Mouse (Mus musculus) bone marrow, adult 2 months (tissue): Measurements from ENCODE around the gene Plekha4. TPM values are rescaled to one million over a fixed set of nuclear protein-coding genes. Genes with fewer than 3 reads are reported as not detected.

ENCODE experiments used
- H3K27ac ChIP-seq: fragments of 200-500 bp; 2 replicates; pipeline ENCODE4 v1.5.1; 2012; ENCODE audit warnings: low read depth, mild to moderate bottlenecking, control low read depth, inconsistent platforms, low read length; ENCODE audit not compliant: control insufficient read depth, poor library complexity, insufficient read depth
- H3K4me1 ChIP-seq: fragments of 200-500 bp; 2 replicates; pipeline ENCODE4 v1.6.1; 2011; ENCODE audit warnings: low read length; ENCODE audit not compliant: control insufficient read depth, insufficient read depth
- H3K4me3 ChIP-seq: fragments of 200-500 bp; replicated peaks from 2 replicates; pipeline ENCODE3; 2011; ENCODE audit warnings: mild to moderate bottlenecking, low read depth, low read length, control low read depth; ENCODE audit not compliant: control insufficient read depth
- CTCF ChIP-seq: fragments of 200-500 bp; IDR thresholded peaks from 2 replicates; pipeline ENCODE4 v1.5.1; 2011; ENCODE audit warnings: low read length, control low read depth; ENCODE audit not compliant: control insufficient read depth, insufficient read depth
- POLR2A ChIP-seq: fragments of 200-500 bp; IDR thresholded peaks from 2 replicates; pipeline ENCODE4 v1.6.1; 2011; ENCODE audit warnings: low read depth, mild to moderate bottlenecking, control low read depth, low read length, borderline replicate concordance; ENCODE audit not compliant: control insufficient read depth
- WGBS: fragments of 180-500 bp; shearing (Covaris S2); methylation state at CpG from one replicate; pipeline ENCODE4 v1.1.7; 2018; 5-methylcytosine and 5-hydroxymethylcytosine counted together
- polyA plus RNA-seq: library from polyadenylated mRNA; stranded (reverse); fragments of >200 nt; gene quantifications from 2 replicates; pipeline ENCODE4 v1.2.4, GENCODE M21; 2011; ENCODE audit warnings: low replicate concordance; ENCODE audit not compliant: missing spikeins, insufficient read depth, insufficient read length

Plekha4 gene
- polyA plus RNA-seq, 1 experiment: 8.9 TPM

DNA sequence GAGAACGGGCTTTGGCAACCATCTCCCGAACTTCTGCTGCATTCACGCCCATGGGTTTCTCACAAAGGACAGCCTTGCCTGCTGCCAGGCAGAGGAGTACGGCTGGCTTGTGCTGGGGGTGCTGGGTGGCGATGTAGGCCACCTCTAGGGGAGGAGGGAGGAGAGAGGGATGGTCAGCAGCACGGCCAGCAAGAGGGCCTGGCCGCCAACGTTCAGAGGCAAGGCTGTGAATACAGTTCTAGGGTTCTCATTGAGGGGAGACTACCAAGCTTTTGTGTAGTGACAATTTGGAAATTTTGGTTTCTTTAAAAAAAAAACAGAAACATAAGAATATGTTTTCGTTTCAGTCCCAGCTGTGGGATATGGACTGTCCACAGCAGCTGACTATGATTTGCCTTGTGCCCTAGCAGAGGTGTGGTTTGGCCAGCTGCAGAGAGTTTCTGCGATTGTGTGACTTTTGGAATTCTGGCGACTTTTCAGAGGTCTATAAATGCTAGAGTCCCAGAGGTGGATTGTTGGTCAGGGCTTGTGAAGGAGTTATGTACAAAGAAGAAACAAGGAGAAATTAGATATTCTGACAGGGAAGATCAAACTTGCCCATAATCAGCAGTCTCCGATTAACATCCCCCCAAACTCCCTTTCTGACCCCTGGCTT, 39.2 kb upstream of the Plekha4 start, which contains the start of gene Gm45808:
TSS of gene Gm45808 (minus strand) at position 51 of the 655 bp plus-strand sequence.
- Histone ChIP-seq H3K4me3 (no peak within 1 kb of the TSS), H3K4me1 (no peaks in the 10 kb centered on the region; the same call in 1 of the 2 replicates), H3K27ac (no peak within 1 kb of the TSS)
- 84% methylated on average over 12 of the region's 12 CpGs for WGBS
- no peak for TF ChIP-seq CTCF
- no peak for TF ChIP-seq POLR2A

DNA sequence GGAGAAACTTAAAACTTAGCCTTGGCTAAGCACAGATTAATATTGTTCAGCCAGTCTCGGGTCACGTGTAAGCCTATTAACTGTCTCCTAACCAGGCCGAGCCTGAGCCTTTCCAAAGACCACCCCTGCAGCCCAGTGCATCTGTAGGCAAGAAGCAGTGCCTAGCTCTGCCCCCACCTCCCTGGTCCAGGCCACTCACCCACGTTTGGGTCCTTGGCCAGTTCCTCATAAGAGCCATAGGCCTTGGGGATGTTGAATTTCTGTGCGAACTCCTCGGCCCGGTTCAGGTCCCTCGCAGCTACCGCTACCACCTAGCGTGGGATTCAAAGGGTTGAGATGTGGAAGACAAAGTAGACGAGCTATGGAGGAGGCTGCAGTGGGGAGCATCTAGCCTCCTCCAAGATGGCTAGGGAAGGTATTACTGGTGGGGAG, 38.3 kb upstream of the Plekha4 start:
- WGBS: 70% methylated on average over 11 of the region's 11 CpGs
- H3K4me3 ChIP-seq: no peak overlapping the region
- no peak for TF ChIP-seq CTCF
- TF ChIP-seq POLR2A: no peak
- H3K27ac ChIP-seq: no peak overlapping the region
- H3K4me1 ChIP-seq: no peaks in the 10 kb centered on the region; the same call in 1 of the 2 replicates

DNA sequence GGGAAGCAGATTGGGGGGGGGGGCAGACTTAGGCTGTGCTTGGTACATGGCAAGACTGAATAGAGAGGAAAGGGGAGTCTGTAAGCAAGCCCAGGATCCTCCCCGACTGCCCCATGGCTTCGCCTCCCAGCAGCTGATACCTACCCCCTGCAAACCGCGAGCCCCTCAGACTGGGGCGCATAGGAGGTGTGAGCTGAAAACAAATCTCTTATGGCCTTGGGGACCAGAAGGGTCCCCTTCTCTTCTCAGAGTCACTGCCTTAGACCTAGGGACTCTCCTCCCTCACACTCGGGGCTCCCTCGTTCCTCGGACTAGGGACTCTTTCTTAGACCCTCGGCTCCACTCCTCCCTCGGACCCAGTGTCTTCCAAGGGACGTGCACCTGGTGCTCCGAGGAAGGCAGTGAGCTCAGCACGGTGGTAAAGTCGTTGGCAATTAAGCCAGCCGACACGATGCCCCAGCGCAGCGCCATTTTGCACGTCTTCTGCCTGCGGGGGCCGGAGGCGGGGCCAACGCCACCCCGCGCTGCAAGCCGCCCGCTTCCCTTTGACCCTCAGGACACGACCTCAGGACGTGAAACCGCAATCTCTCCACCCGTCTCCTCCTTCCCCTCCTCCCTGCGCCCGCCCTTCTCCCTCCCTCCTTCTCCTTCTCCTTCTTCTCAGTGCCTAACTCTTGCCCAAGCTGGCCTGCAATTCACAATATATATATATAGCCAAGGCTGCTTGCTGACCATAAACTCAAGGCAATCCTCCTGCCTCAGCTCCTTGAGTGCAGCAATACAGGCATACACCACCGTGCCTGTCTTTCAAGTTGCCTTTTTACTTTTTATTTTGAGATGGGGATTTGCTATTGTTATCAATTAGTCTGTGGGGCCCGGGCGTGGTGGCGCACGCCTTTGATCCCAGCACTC, 37.6 kb upstream of the Plekha4 start, which contains the start of gene Dhdh:
TSS of gene Dhdh (minus strand) at position 513 of the 912 bp plus-strand sequence.
- no peaks in the 10 kb centered on the region; the same call in 1 of the 2 replicates for H3K4me1 ChIP-seq
- 6% methylated on average over 38 of the region's 38 CpGs for WGBS
- TF ChIP-seq POLR2A (peak; percentile 65; the same call in 1 of the 2 replicates), CTCF (no peak)
- peak within 1 kb of the TSS; percentile 52 for H3K27ac ChIP-seq
- peak within 1 kb of the TSS; percentile 86 for H3K4me3 ChIP-seq

DNA sequence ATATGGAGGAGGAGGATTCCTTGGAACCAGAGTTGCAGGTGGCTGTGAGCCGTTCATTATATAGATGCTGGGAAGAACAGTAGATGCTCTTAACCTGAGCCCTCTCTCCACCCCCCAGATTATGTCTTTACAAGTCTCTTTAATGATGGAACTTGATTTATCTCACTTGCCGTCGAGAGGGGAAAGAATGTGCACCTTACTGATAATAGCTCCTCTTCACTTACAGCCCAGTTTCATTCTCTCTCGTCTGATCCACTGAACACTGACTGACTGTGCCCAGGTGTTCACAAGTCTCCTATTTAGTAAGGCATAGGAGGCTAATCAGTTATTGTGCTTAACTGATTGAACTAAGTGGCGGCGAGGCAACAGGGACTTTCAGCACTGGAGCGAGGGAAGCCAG, 36.6 kb upstream of the Plekha4 start:
- H3K4me1 ChIP-seq: no peaks in the 10 kb centered on the region; the same call in 1 of the 2 replicates
- TF ChIP-seq CTCF (no peak), POLR2A (no peak)
- no peak overlapping the region for H3K4me3 ChIP-seq
- WGBS: 63% methylated on average over 7 of the region's 7 CpGs
- H3K27ac ChIP-seq: no peak overlapping the region

DNA sequence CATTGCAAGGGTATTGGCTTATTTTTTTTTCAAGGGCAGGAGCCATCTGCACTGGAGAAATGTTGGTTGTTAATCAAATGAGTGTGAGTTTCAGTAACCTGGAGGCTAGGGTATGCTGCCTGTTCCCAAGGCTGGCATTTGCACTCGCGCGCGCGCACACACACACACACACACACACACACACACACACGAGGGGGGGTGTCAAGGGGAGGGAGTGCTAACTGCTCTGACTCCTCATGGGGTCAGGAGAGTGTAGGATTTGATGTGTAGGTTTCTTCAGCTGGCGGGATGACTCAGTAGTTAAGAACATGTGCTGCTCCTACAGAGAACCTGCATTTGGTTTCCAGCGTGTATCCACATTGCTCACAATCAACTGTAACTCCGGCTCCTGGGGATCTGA, 35.3 kb upstream of the Plekha4 start:
- Histone ChIP-seq H3K4me1 (no peaks in the 10 kb centered on the region; the same call in 1 of the 2 replicates), H3K27ac (no peak overlapping the region), H3K4me3 (no peak overlapping the region)
- 53% methylated on average over 9 of the region's 9 CpGs for WGBS
- TF ChIP-seq CTCF (no peak), POLR2A (no peak)

DNA sequence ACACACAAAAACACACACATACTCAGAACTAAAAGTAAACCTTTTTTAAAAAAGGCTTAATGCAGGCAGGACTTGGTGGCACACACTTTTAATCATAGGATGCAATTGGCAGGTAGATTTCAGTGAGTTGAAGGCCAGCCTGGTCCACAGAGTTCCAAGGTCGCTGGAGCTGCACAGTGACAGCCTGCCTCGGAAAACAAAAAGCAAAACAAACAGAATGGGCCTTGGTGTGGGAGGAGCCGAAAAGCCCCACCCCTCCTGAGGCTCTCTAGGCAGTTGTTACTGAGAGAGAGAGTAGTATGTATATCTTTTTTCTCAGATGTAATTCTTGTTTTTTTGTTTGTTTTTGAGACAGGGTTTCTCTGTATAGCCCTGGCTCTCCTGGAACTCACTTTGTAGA, 34.9 kb upstream of the Plekha4 start:
- Histone ChIP-seq H3K4me3 (no peak overlapping the region), H3K27ac (no peak overlapping the region), H3K4me1 (no peaks in the 10 kb centered on the region; the same call in 1 of the 2 replicates)
- TF ChIP-seq CTCF (no peak), POLR2A (no peak)
- WGBS: 7% methylated on average over 3 of the region's 3 CpGs

DNA sequence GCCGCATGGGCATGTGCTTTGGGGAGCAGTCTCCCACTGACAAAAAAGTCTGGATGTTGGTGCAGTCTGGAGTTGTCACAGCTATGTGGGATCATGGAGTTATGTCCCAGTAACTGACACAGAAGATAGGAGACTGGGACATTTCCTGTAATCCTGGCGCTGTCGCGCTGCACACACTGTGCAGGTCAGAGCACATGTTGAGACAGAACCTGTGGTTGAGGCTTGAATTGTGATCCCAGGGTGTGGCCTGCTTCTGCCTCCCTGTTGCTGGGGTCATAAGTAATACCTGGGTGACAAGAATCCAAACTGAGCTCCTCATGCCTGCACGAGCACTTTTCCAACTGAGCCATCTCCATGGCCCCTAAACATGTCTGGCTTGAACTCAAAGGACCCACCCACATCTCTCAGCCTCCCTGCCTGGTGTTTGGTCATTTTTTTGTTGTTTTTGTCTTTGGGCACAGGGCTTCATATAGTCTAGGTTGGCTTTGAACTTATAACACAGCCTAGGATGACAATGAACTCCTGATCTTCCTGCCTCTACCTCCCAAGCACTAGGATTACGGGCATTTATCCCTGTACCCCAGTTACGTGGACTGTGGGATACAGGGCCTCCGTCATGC, 33.8 kb upstream of the Plekha4 start:
- WGBS: 92% methylated on average over 8 of the region's 8 CpGs
- Histone ChIP-seq H3K27ac (no peak overlapping the region), H3K4me3 (no peak overlapping the region), H3K4me1 (no peaks in the 10 kb centered on the region; the same call in 1 of the 2 replicates)
- TF ChIP-seq CTCF (no peak), POLR2A (no peak)

DNA sequence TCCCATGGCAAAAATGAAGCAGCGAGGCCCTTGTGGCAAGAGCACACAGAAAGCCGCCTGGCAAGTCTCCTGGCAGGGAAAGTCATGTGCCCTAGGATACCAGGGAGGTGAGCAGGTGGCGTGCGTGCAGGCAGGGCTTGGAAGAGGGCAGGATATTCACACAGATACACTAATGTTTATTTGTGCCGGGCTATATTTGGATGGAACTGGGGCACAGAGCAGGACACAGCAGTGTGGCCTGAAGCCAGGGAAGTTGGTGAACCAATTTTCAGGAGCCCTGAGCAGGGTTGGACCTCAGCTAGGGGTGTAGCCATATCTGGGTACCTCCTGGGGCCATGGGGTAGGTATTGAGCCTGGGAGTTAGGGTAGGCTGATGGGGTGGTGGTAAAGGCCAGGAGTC, 33.2 kb upstream of the Plekha4 start:
- 89% methylated on average over 5 of the region's 5 CpGs for WGBS
- Histone ChIP-seq H3K27ac (no peak overlapping the region), H3K4me1 (no peaks in the 10 kb centered on the region; the same call in 1 of the 2 replicates), H3K4me3 (no peak overlapping the region)
- TF ChIP-seq CTCF (no peak), POLR2A (no peak)
